Mouse (Mus musculus): ENCODE data around the gene Calcb. TPM values are rescaled to one million over a fixed set of nuclear protein-coding genes. Genes with fewer than 3 reads are reported as not detected.

Gene Calcb
- polyA plus RNA-seq, 1 experiment from 2014 or later = 0.16 TPM

DNA sequence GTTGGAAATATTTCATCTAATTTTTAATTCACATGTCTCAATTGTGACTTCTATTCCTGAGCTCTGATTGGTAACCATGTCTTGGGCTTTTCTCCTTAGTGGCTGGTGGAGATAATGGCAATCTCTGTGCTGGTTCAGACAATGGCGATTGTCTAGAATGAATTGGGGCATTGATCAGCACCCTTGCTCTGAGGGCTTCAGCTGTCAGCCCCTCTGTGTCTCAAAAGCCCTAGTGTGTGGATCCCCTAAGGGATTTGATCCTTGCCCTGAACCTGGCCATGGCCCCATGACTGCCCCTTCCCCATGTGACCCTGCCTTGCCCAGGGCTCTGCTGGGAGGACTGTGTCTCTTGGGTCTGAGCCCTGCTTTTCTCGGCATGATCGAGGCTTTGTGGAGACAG lies 29.2 kb downstream of the Calcb start:
- H3K36me3 ChIP-seq (ENCODE audit: insufficient read depth, low read length) = no peaks in the 10 kb centered on the region
- no peaks in the 10 kb centered on the region for H3K4me1 ChIP-seq (ENCODE audit: insufficient read depth, low read length)
- no peaks in the 10 kb centered on the region for H3K9me3 ChIP-seq (ENCODE audit: low read length)
- 58% methylated on average over 3 of the region's 3 CpGs for WGBS
- H3K27me3 ChIP-seq (ENCODE audit: insufficient read depth, low read length) = no peaks in the 10 kb centered on the region
- no peak overlapping the region for H3K4me3 ChIP-seq (ENCODE audit: low read length)
- no peak for ATAC-seq (ENCODE audit: low FRiP score, low TSS enrichment)
- H3K27ac ChIP-seq (ENCODE audit: low read length) = no peak overlapping the region
- no peak overlapping the region for H3K9ac ChIP-seq (replicated peaks; ENCODE audit: low read length)
- no peak overlapping the region for H3K4me2 ChIP-seq (replicated peaks; ENCODE audit: low read depth, low read length)

- H3K4me1 ChIP-seq (ENCODE audit: insufficient read depth, low read length) = no peaks in the 10 kb centered on the region
- no peak overlapping the region for H3K4me3 ChIP-seq (ENCODE audit: low read length)
- no peaks in the 10 kb centered on the region for H3K36me3 ChIP-seq (ENCODE audit: insufficient read depth, low read length)
- 48% methylated on average over 4 of the region's 4 CpGs for WGBS
- no peak for ATAC-seq (ENCODE audit: low FRiP score, low TSS enrichment)
- H3K9ac ChIP-seq (replicated peaks; ENCODE audit: low read length) = no peak overlapping the region
- no peak overlapping the region for H3K27ac ChIP-seq (ENCODE audit: low read length)
- no peaks in the 10 kb centered on the region for H3K9me3 ChIP-seq (ENCODE audit: low read length)
- H3K27me3 ChIP-seq (ENCODE audit: insufficient read depth, low read length) = no peaks in the 10 kb centered on the region
- no peak overlapping the region for H3K4me2 ChIP-seq (replicated peaks; ENCODE audit: low read depth, low read length)
These were observed 29.8 kb downstream of the Calcb start for GRCm38 (mm10) chr7:114748239-114748638.

GRCm38 (mm10) chr7:114753471-114753870 lies 35.0 kb downstream of the Calcb start:
- H3K9me3 ChIP-seq (ENCODE audit: low read length) = no peaks in the 10 kb centered on the region
- 65% methylated on average over 2 of the region's 2 CpGs for WGBS

GRCm38 (mm10) chr7:114754196-114754595 lies 35.8 kb downstream of the Calcb start:
- Histone ChIP-seq H3K36me3 (ENCODE audit: insufficient read depth, low read length) (no peaks in the 10 kb centered on the region), H3K27me3 (ENCODE audit: insufficient read depth, low read length) (no peaks in the 10 kb centered on the region), H3K4me2 (replicated peaks; ENCODE audit: low read depth, low read length) (no peak overlapping the region), H3K9ac (replicated peaks; ENCODE audit: low read length) (no peak overlapping the region), H3K4me1 (ENCODE audit: insufficient read depth, low read length) (0 out of 2 replicates have a peak, but pooled peaks cover 4% of the 10 kb centered on the region), H3K4me3 (ENCODE audit: low read length) (no peak overlapping the region), H3K27ac (ENCODE audit: low read length) (no peak overlapping the region), H3K9me3 (ENCODE audit: low read length) (no peaks in the 10 kb centered on the region)
- ATAC-seq (ENCODE audit: low FRiP score, low TSS enrichment) = no peak
- WGBS = 48% methylated on average over 1 of the region's 1 CpGs

More at GRCm38 (mm10) chr7:114753471-114753870, 35.0 kb downstream of the Calcb start:
- H3K27me3 ChIP-seq (ENCODE audit: insufficient read depth, low read length) = no peaks in the 10 kb centered on the region
- H3K4me2 ChIP-seq (replicated peaks; ENCODE audit: low read depth, low read length) = no peak overlapping the region
- H3K9ac ChIP-seq (replicated peaks; ENCODE audit: low read length) = no peak overlapping the region
- no peaks in the 10 kb centered on the region for H3K36me3 ChIP-seq (ENCODE audit: insufficient read depth, low read length)
- 0 out of 2 replicates have a peak, but pooled peaks cover 4% of the 10 kb centered on the region for H3K4me1 ChIP-seq (ENCODE audit: insufficient read depth, low read length)
- no peak for ATAC-seq (ENCODE audit: low FRiP score, low TSS enrichment)
- no peak overlapping the region for H3K4me3 ChIP-seq (ENCODE audit: low read length)
- no peak overlapping the region for H3K27ac ChIP-seq (ENCODE audit: low read length)

DNA sequence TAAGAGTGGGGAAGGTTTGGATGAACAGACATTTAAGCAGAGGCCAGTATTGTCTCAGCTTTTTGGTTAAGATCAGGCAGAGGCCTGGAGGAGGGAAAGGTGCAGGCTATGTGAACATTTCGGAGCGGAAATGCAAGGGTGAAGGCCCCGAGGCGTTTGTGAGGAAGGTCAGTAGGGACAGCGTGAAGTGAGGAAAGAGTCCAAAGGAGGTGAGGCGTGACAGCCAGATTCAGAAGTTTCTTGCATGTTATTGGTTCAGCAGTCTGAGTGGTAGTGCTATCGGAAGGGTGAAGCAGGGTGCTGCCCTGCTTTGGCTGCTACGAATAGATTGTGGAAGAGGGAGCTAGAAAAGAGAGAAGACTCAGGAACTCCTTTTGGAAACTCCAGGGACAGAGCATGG lies 36.2 kb downstream of the Calcb start:
- Histone ChIP-seq H3K9me3 (ENCODE audit: low read length) (no peaks in the 10 kb centered on the region), H3K4me2 (replicated peaks; ENCODE audit: low read depth, low read length) (no peak overlapping the region), H3K27ac (ENCODE audit: low read length) (no peak overlapping the region), H3K9ac (replicated peaks; ENCODE audit: low read length) (no peak overlapping the region), H3K4me3 (ENCODE audit: low read length) (no peak overlapping the region), H3K27me3 (ENCODE audit: insufficient read depth, low read length) (no peaks in the 10 kb centered on the region), H3K4me1 (ENCODE audit: insufficient read depth, low read length) (0 out of 2 replicates have a peak, but pooled peaks cover 4% of the 10 kb centered on the region), H3K36me3 (ENCODE audit: insufficient read depth, low read length) (no peaks in the 10 kb centered on the region)
- 62% methylated on average over 8 of the region's 8 CpGs for WGBS
- ATAC-seq (ENCODE audit: low FRiP score, low TSS enrichment) = no peak

DNA sequence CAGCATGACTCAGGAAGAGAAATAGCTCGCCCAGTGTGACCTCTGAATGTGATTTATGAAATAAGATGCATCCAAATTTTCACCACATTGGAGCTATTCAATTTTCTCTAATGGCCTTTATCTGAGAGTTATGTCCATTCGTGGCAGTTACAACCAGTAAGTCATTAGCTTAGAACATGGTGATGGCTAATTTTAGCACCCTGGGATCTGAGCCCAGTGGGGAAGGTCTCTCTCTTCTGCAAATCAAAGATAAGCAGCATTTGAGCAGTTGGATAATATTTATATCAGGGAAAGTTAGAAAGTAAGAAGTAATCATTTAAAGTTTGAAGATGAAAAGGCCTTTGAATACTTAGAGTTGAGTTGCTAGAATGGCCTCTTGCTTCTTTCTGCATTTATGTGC lies 44.2 kb downstream of the Calcb start:
- H3K4me2 ChIP-seq (replicated peaks; ENCODE audit: low read depth, low read length) = no peak overlapping the region
- no peak overlapping the region for H3K9ac ChIP-seq (replicated peaks; ENCODE audit: low read length)
- no peak overlapping the region for H3K4me3 ChIP-seq (ENCODE audit: low read length)
- no peaks in the 10 kb centered on the region for H3K4me1 ChIP-seq (ENCODE audit: insufficient read depth, low read length)
- ATAC-seq (ENCODE audit: low FRiP score, low TSS enrichment) = no peak
- no peaks in the 10 kb centered on the region for H3K36me3 ChIP-seq (ENCODE audit: insufficient read depth, low read length)
- H3K27me3 ChIP-seq (ENCODE audit: insufficient read depth, low read length) = no peaks in the 10 kb centered on the region
- H3K9me3 ChIP-seq (ENCODE audit: low read length) = no peaks in the 10 kb centered on the region
- 65% methylated on average over 2 of the region's 2 CpGs for WGBS
- H3K27ac ChIP-seq (ENCODE audit: low read length) = no peak overlapping the region

- Histone ChIP-seq H3K4me1 (ENCODE audit: insufficient read depth, low read length) (no peaks in the 10 kb centered on the region), H3K27ac (ENCODE audit: low read length) (no peak overlapping the region), H3K9me3 (ENCODE audit: low read length) (no peaks in the 10 kb centered on the region), H3K9ac (replicated peaks; ENCODE audit: low read length) (no peak overlapping the region), H3K36me3 (ENCODE audit: insufficient read depth, low read length) (no peaks in the 10 kb centered on the region), H3K4me3 (ENCODE audit: low read length) (no peak overlapping the region), H3K4me2 (replicated peaks; ENCODE audit: low read depth, low read length) (no peak overlapping the region), H3K27me3 (ENCODE audit: insufficient read depth, low read length) (no peaks in the 10 kb centered on the region)
- 74% methylated on average over 3 of the region's 3 CpGs for WGBS
- ATAC-seq (ENCODE audit: low FRiP score, low TSS enrichment) = no peak
These were observed 46.8 kb downstream of the Calcb start for GRCm38 (mm10) chr7:114765273-114765672.

DNA sequence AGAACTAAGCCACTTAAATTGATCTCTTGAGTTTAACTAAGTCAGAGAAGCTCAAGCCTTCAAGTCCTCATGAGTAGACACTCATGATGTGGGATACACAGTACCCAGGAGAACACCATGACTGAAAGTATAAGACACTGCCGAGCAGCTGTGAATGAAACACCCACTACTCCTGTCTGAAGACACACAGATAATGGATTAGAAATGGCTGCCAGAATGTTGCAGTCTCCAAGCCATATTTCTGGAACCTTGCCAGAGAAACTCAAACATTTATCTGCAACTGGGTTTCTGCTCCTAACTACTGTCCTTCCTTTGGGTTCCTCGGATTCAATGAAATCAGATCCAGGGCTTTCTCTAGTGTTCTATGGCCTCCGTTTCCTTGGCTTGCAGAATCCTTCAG lies 48.1 kb downstream of the Calcb start:
- no peak overlapping the region for H3K4me2 ChIP-seq (replicated peaks; ENCODE audit: low read depth, low read length)
- 78% methylated on average over 3 of the region's 3 CpGs for WGBS
- H3K27ac ChIP-seq (ENCODE audit: low read length) = no peak overlapping the region
- no peaks in the 10 kb centered on the region for H3K4me1 ChIP-seq (ENCODE audit: insufficient read depth, low read length)
- H3K36me3 ChIP-seq (ENCODE audit: insufficient read depth, low read length) = no peaks in the 10 kb centered on the region
- H3K27me3 ChIP-seq (ENCODE audit: insufficient read depth, low read length) = no peaks in the 10 kb centered on the region
- ATAC-seq (ENCODE audit: low FRiP score, low TSS enrichment) = no peak
- no peaks in the 10 kb centered on the region for H3K9me3 ChIP-seq (ENCODE audit: low read length)
- no peak overlapping the region for H3K4me3 ChIP-seq (ENCODE audit: low read length)
- no peak overlapping the region for H3K9ac ChIP-seq (replicated peaks; ENCODE audit: low read length)

DNA sequence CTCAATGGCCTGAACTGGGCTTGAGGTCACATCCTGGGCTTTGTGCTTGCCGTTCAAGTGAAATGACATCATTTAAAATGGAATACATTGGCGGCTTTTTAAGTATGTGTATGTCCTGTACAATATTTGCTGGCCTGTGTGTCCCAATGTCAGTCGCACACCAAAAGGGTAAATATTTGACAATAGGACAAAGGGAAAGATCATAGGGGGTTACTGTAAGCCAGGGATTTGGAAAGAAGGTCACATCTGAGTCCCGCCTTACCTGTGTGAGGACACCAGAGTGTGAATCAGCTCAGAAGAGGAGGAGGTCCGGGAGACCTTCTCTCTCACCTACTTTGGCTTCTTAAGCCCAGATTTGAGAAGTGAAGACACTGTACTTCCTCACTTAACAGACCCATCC lies 50.1 kb downstream of the Calcb start:
- H3K4me3 ChIP-seq (ENCODE audit: low read length) = no peak overlapping the region
- no peaks in the 10 kb centered on the region for H3K36me3 ChIP-seq (ENCODE audit: insufficient read depth, low read length)
- ATAC-seq (ENCODE audit: low FRiP score, low TSS enrichment) = no peak
- H3K9me3 ChIP-seq (ENCODE audit: low read length) = no peaks in the 10 kb centered on the region
- no peaks in the 10 kb centered on the region for H3K27me3 ChIP-seq (ENCODE audit: insufficient read depth, low read length)
- no peak overlapping the region for H3K9ac ChIP-seq (replicated peaks; ENCODE audit: low read length)
- H3K4me2 ChIP-seq (replicated peaks; ENCODE audit: low read depth, low read length) = no peak overlapping the region
- WGBS = 86% methylated on average over 5 of the region's 5 CpGs
- H3K4me1 ChIP-seq (ENCODE audit: insufficient read depth, low read length) = no peaks in the 10 kb centered on the region
- H3K27ac ChIP-seq (ENCODE audit: low read length) = no peak overlapping the region

DNA sequence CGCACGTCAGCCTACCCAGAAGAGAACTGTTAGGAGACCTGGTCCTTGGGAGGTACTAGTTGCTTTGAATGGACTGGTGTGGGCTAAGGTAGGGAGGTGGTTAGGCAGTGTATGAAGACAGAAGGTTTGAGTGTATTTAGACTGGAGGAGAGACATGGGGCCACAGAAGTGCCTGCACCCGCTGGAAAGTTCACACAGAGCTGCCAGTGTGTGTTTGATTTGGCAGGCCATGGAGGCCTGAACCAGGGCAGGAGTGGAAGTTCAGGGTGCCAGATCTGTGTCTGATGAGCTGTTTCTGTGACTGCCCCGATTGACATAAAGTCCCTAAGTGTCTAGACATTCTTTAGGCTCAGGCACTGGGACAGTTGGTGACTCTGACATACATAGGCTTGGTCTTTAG lies 50.6 kb downstream of the Calcb start:
- no peak overlapping the region for H3K4me2 ChIP-seq (replicated peaks; ENCODE audit: low read depth, low read length)
- no peak overlapping the region for H3K27ac ChIP-seq (ENCODE audit: low read length)
- H3K4me1 ChIP-seq (ENCODE audit: insufficient read depth, low read length) = no peaks in the 10 kb centered on the region
- no peaks in the 10 kb centered on the region for H3K9me3 ChIP-seq (ENCODE audit: low read length)
- no peak overlapping the region for H3K9ac ChIP-seq (replicated peaks; ENCODE audit: low read length)
- H3K27me3 ChIP-seq (ENCODE audit: insufficient read depth, low read length) = no peaks in the 10 kb centered on the region
- no peaks in the 10 kb centered on the region for H3K36me3 ChIP-seq (ENCODE audit: insufficient read depth, low read length)
- H3K4me3 ChIP-seq (ENCODE audit: low read length) = no peak overlapping the region
- no peak for ATAC-seq (ENCODE audit: low FRiP score, low TSS enrichment)
- WGBS = 89% methylated on average over 4 of the region's 4 CpGs

GRCm38 (mm10) chr7:114770586-114770985 lies 52.1 kb downstream of the Calcb start:
- Histone ChIP-seq H3K4me2 (replicated peaks; ENCODE audit: low read depth, low read length) (no peak overlapping the region), H3K4me3 (ENCODE audit: low read length) (no peak overlapping the region), H3K27ac (ENCODE audit: low read length) (no peak overlapping the region), H3K36me3 (ENCODE audit: insufficient read depth, low read length) (no peaks in the 10 kb centered on the region), H3K9ac (replicated peaks; ENCODE audit: low read length) (no peak overlapping the region), H3K27me3 (ENCODE audit: insufficient read depth, low read length) (no peaks in the 10 kb centered on the region), H3K9me3 (ENCODE audit: low read length) (no peaks in the 10 kb centered on the region), H3K4me1 (ENCODE audit: insufficient read depth, low read length) (no peaks in the 10 kb centered on the region)
- no peak for ATAC-seq (ENCODE audit: low FRiP score, low TSS enrichment)
- WGBS = 83% methylated on average over 3 of the region's 3 CpGs
